Mouse (Mus musculus): ENCODE measurements around the gene Optn.

The Optn gene

GRCm38 (mm10) chr2:5062496-5063298, 1.2 kb downstream of the Optn start:
- no peak for ATAC-seq (ENCODE audit: insufficient number of reproducible peaks, low FRiP score, low TSS enrichment)

- no peak for ATAC-seq (ENCODE audit: insufficient number of reproducible peaks, low FRiP score, low TSS enrichment)
Measured at GRCm38 (mm10) chr2:5061133-5061708, 2.6 kb downstream of the Optn start.

DNA sequence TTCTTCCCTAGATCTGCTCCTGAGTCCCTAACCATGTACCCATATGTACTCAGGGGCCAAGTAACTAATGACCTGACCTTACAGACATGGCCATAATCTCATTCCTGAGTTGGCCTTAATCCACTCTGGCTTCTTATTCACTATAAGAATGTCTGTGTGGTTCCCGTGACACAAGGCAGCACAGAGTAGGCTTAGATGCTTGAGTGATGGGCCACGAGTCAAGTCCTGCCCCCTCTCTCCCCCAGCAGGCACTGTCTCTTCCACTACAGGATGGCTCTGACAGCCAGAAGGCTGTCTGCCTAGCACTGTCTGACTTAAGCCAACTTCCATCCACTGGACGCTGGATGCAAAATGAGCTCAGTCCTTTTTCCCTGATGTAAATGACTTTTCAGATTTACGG, 3.9 kb downstream of the Optn start:
- ATAC-seq (ENCODE audit: insufficient number of reproducible peaks, low FRiP score, low TSS enrichment), result no peak

DNA sequence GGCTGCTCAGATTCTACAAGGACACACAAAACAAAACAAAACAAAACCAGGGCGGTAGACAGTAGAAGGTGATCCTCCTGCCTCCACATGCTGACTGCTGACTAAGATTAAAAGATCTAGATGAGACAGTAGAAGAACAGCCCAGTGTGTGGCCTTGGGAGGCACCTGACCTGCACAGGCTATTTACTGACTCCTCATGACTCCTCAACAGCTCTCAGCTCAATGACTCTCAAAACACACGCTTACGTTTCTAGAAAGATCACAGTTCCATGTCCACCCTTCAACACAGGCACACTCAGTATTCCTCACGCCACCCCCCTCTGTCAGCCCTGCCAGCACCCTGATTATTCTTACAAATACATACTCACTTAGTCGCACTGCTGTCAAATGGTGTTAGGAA, 5.4 kb downstream of the Optn start:
- ATAC-seq (ENCODE audit: insufficient number of reproducible peaks, low FRiP score, low TSS enrichment), result no peak

GRCm38 (mm10) chr2:5050562-5050961, 13.3 kb downstream of the Optn start:
- no peak for ATAC-seq (ENCODE audit: insufficient number of reproducible peaks, low FRiP score, low TSS enrichment)

DNA sequence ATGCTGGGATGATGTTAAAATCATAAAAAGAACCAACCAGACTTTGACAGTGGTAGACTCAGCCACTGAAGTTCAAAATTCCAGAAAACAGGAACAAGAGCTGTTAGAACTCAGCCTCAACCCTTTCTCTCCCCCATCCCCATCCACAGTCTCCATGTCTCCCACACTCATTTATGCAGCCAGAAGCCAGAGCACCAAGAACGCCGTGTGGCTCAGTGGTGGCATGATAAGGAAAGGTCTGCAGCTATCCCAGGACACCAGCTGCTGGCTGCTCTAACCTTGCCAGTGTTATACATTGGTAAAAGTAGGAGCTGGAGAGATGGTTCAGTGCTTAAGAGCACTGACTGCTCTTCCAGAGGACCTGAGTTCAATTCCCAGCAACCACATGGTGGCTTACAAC, 16.8 kb downstream of the Optn start:
- ATAC-seq (ENCODE audit: insufficient number of reproducible peaks, low FRiP score, low TSS enrichment), result no peak

DNA sequence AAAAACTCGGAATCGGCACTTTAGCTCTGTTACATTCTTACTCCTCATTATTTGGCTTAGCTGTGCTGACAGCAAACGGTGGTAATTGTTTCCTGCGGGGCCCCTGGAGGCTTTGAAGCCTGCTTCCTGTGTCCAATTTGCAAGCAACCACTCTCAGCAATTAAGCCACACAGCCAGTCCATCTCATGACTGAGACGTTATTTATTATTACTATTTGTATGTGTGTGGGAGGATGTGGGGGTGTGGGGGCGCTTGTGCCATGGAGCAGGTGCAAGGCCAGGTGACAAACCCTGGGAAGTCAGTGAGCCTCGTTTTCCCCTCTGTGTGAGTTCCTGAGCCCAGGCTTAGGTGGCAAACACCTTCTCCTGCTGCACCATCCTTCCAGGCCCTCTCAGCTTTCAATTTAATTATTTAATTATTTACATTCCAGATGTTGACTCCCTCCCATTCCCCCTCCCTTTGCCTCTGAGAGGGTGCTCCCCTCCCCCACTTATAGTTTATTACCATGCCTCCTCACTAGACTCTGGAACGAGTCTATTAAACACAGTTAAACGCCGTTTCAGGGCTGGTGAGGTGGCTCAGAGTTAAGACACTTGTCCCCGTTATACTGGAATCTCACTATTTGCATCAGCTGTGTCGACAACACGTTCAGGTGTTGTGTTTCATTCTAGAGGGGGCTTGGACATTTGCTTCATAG, 18.4 kb downstream of the Optn start:
- ATAC-seq (ENCODE audit: insufficient number of reproducible peaks, low FRiP score, low TSS enrichment), result no peak

- no peak for ATAC-seq (ENCODE audit: insufficient number of reproducible peaks, low FRiP score, low TSS enrichment)
Measured at GRCm38 (mm10) chr2:5044321-5044720, 19.5 kb downstream of the Optn start.

DNA sequence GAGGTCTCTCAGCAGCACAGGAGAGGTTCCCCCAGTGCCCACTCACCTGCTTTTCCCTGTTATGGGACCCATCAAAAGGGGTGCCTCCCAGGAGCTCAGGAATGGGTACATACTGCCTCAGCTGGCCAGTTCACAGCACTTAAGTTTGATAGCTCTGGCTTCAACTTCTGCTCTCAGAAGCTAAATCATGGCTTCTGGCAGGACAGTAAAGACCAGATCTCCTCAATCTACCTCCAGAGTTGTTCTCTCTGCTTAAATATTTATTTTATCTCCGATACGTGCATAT, 20.4 kb downstream of the Optn start:
- no peak for ATAC-seq (ENCODE audit: insufficient number of reproducible peaks, low FRiP score, low TSS enrichment)

GRCm38 (mm10) chr2:5042616-5043475, 21.0 kb downstream of the Optn start:
- no peak for ATAC-seq (ENCODE audit: insufficient number of reproducible peaks, low FRiP score, low TSS enrichment)

- no peak for ATAC-seq (ENCODE audit: insufficient number of reproducible peaks, low FRiP score, low TSS enrichment)
Measured at GRCm38 (mm10) chr2:5041854-5042253, 22.0 kb downstream of the Optn start.

GRCm38 (mm10) chr2:5040281-5041161, 23.3 kb downstream of the Optn start:
- no peak for ATAC-seq (ENCODE audit: insufficient number of reproducible peaks, low FRiP score, low TSS enrichment)

GRCm38 (mm10) chr2:5039350-5040170, 24.3 kb downstream of the Optn start:
- no peak for ATAC-seq (ENCODE audit: insufficient number of reproducible peaks, low FRiP score, low TSS enrichment)

DNA sequence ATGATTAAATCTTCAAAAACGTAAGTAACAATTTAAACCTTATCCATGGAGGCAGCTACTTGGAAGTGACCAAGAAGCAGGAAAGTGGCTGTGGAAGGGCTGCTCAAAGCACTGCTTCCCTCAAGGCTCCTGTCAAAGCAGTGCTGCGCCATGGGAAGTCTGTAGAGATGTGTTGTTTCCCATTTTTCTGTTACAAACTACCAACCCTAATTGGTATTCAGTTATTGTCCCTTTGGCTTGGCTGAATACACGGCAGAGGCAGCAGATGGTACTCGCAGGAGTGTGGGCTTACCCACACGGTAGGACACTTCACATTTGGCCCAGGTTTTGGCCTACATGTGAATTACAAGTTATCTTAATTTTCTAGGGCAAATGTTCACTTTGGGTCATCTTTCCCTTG, 25.5 kb downstream of the Optn start:
- ATAC-seq (ENCODE audit: insufficient number of reproducible peaks, low FRiP score, low TSS enrichment), result peak; percentile 88

GRCm38 (mm10) chr2:5037390-5037789, 26.5 kb downstream of the Optn start:
- no peak for ATAC-seq (ENCODE audit: insufficient number of reproducible peaks, low FRiP score, low TSS enrichment)

DNA sequence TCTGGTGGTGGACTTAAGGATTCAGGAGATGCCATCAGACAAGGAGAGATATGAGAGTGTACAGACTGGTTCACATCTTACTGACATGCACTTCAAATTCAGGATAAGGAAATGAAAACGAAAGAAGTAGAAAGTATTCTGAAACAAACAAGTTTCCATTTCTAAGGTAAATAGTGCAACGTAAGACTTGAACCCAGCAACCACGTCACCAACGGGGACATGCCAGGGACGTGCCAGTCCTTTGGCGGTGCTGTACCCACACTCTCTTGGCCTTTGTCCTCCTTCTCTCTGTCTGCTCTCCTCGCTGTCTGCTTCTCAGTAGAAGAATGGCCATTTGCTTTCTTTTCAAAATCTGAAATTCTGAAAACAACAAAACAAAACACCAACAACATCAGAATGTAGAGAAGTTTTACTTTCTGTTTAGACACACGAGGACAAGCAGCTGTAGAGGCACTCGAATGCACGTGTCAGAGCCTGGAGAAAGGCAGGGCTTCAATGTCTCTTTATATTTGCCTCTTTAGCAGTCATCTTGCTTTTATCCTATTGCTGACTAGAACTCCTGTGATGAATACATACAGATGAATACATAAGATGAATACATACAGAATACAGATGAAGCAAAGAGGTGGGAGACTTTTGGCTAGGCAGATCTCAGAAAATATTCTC, 27.3 kb downstream of the Optn start:
- no peak for ATAC-seq (ENCODE audit: insufficient number of reproducible peaks, low FRiP score, low TSS enrichment)

DNA sequence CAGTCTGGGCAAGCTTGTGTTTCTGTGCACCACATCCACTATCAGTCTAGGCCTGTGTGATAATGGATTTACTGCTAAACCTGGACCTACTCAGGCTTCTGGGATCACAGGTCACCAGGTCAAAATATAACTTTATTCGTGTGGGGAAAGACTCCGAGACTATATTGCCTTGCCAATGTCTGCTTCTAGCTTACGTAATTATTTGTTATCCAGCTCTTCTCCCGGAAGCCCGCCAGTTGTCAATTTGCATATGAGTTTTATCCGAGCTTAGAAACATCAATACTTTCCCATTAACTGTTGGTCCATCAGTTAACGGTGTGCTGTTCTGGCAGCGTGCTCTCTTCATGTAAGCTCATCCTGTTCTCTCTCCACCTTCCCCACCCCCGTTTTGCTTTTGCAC, 28.6 kb downstream of the Optn start:
- ATAC-seq (ENCODE audit: insufficient number of reproducible peaks, low FRiP score, low TSS enrichment), result no peak

DNA sequence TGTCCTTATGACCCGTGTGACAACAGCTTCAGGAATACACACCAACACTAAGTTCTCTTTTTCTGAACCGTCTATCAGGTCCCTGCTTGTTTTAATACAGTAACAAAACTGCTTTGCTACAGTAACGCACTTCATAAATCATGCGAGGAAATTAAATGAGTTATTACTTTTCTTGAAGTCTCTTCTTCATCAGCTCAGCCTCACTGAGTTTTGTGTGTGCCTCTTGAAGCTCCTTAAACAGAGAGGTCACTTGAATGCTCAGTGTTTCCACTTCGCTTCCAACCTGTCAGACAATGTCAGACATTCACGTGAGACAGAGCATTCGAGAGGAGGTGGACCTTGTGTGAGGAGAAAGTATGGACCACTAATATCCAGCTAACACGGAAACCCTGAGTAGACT, 29.1 kb downstream of the Optn start:
- ATAC-seq (ENCODE audit: insufficient number of reproducible peaks, low FRiP score, low TSS enrichment), result no peak
